Mouse (Mus musculus): ENCODE measurements around the gene Castor2.

The Castor2 gene

GRCm38 (mm10) chr5:134166642-134167041, 67.1 kb downstream of the Castor2 start:
- DNase-seq: no peak

DNA sequence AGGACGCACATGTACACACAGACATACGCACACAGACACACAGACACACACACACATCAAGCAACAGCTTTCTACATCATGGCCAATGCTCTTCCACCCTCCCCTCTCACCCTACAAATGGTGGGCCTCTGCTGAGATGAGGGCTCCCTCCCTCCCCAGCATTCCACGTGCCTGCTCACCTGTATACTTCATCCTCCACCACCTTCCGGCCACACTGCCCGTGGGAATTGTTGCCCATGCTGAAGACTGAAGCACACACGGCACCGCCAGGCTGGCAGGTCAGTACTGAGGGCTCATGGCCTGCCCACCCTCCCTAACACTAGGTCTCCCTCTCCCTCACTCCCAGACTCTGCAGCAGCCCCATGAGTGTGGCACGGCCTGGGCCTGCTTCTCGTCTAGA, 68.5 kb downstream of the Castor2 start:
- no peak for DNase-seq

GRCm38 (mm10) chr5:134169231-134169630, 69.7 kb downstream of the Castor2 start:
- DNase-seq: no peak

- no peak for DNase-seq
These were observed 70.7 kb downstream of the Castor2 start for GRCm38 (mm10) chr5:134170167-134170566.

- no peak for DNase-seq
These were observed 73.7 kb downstream of the Castor2 start for GRCm38 (mm10) chr5:134173206-134173605.

DNA sequence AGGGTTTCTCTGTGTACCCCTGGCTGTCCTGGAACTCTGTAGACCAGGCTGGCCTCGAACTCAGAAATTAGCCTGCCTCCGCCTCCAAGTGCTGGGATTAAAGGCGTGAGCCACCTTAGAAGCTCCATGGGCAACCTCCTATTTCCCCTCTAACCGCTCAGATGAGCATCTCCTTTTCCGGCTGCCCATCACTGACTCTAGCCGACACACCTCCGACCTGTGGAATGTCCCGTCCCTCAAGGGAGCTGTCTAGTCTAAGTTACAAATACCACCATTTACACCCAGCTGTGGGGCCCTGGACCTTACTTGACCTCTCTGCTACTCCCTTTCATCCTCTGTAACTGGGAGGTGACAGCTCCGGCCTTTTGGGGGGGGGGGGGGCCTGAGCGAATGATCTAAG, 76.2 kb downstream of the Castor2 start:
- peak in 1 of 2 experiments; percentile 11 for DNase-seq

DNA sequence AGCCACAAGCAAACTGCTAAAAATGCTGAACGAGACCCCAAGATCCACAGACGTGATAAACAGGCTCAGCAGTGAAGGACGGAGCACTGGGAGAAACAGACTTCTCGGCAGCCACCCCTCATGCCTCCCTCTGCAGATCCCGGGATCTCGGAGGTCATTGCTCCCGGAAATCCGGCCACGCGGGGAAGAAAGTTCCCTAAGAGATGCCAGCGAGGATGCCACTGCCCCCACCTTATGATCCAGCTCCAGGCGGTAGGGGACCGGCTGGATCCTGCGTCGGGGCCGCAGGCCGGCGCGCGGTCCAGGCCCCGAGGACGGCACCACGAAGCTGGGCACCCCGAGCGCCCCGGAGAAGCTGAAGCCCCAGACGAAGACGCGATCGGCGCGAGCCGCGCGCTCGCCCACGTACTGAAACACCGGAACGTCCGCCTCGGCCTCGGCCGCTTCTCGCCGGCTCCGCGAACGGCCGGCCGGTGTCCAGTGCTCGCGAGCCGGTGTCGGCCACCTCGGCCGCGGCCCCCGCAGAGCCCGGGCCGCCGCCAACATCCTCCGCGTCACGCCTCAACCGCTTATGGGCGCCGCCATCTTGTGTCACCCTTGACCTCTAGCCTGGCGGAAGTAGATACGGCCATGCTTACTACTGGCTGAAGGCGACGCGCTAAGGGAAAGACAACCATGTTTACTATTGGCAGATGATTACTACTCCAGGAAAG, 76.8 kb downstream of the Castor2 start, which contains the start of gene Rcc1l:
Rcc1l (minus strand) TSS at position 606 of the 713 bp plus-strand sequence.
- peak; percentile 87 to 88 for DNase-seq

GRCm38 (mm10) chr5:134178536-134178935, 79.0 kb downstream of the Castor2 start:
- DNase-seq: no peak

DNA sequence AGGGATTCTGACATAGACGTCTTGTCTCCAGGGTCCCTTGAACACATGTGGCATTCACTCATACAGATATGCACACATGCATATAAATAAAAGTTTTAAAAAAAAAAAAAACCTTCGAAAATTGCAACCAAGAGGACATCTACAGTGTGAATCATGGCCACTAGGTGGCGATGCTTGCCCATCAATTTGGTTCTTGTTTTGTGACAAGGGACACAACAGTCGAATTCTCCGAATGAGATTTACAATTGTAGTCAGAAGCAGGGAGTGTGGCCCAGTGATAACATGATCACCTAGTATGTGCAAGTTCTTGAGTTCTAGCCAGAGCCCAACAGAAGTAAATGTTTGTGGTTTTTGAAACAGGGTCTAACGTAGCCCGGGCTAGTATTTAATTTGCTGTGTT, 80.4 kb downstream of the Castor2 start:
- peak; percentile 77 to 83 for DNase-seq

DNA sequence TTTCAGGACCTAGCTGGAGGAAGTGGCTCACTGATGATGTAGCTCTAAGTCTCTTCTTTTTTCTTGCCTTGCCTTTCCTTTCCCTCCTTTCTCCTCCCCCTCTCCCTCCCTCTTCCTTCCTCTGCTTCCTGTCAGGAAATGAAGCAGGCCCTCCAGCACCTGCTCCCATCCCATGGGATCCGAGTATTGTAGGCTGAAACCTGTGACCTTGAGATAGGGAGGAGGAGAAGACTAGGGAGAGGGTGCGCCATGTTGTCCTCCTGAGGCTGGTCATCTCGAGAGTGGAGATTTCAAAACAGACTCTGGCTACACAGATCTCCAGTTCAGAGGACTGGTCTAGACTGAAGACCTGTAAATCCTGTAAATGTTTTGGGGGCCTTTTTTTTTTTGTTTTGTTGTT, 82.7 kb downstream of the Castor2 start:
- DNase-seq: no peak

GRCm38 (mm10) chr5:134182735-134183134, 83.2 kb downstream of the Castor2 start:
- peak; percentile 37 to 71 for DNase-seq

DNA sequence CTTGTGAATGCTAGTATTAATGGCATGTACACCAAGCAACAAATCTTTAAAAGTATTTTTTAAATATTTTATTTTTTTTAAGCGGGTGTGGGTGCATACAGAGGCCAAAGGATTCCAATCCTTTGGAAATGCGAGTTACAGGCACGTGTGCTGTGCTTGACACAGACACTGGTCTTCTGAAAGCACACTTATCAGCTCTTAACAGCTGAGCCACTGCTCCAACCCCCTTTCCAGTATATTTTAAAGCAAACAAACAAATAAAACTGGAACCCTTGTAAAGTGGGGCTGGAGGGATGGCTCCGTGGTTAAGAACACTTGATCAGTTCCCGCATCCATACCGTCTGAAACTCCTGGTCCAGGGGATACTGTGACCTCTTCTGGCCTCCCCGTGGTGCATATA, 83.7 kb downstream of the Castor2 start:
- DNase-seq: no peak

DNA sequence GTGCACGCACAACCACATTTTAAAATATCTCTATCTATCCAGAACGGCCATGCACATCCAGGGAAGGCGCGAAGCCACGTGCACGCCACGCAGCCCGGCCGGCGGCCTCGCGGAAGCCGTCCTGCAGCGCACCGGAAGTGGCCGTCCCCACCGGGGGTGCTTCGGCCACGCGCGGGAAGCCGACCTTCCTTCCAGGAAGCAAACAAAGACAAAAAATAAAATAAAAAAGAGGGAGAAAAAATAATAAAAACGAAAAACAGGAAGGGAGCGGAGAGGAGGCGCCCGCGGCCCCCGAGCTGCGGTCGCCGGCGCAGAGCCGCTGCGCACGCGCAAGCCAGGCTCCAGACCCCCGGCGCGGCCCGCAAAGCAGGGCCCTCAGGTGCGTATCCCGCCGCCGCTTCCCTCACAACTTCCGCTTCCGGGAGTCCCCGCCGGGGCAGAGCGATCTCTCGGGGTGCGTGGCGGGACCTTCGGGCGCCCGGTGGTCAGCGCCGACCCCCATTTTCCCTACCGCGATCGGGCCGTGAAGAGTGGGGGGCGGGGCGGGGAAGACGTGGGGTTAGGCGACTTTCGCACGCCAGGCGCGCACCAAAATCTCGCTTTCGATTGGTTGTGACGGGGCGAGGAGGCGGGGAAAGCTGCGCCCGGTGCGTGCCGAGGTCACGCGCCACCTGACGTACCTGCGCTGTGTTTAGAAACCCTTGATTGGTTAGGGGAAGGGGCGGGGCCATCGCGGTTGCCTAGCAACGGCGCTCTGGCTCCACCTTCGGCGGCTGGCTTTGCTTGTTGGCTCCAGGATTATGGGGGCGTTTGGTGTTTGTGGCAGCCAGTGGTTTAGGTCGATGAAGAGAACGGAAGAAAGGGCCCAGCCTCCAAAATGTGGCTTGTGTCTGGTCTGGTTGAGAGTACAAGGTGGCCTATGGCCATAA, 84.6 kb downstream of the Castor2 start, which contains the start of gene Gtf2ird2:
Gtf2ird2 (plus strand) TSS at position 140 of the 929 bp plus-strand sequence.
- peak; percentile 98 to 99 for DNase-seq

DNA sequence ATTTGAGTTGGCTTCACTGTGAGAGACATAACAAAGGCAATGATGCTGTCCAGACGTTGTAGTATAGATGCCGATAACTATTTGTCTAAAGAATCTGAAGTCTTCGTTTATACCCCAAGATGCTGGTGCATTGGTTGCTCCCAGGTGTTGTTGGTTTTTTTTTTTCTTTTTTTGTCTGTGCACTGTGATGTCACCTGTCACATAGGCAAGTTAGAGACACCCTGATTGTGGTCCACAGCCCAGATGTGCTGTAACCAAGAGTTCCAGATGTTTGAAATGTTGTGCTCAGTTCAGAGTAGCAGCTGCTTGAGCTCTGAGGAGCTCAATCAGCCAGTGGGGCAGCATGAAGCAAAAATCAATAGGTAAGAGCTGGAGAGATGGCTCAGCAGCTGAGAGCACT, 86.5 kb downstream of the Castor2 start:
- DNase-seq: no peak

DNA sequence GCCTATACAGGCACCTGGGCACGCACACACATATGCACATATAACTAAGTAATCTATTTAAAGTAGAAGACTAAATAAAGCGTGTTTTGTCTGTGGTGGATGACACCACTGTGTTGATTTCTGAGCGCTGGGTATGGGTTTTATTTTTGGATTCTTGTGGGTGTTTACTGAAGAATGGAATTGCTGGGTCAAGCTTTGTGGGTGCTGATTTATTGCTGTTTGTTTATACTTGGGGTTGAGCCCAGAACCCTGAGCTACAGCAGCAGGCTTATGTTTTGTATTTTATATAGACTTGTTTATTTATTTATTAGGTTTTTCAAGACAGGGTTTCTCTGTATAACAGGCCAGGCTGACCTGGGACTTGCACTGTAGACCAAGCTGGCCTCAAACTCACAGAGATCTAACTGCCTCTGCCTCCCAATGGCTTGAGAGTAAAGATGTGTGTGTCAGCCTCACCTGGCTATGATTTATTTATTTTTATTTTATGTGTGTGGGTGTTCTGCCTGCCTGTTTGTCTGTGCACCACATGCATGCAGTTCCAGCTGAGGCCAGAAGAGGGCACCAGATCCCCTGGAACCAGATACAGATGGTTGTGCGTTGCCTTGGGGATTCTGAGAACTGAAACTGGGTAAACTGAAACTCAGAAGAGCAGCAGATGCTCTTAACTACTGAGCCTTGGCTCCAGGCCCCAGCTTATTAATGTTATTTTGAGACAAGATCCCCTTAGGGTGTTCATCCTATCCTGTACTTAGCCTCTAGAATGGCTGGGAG, 87.6 kb downstream of the Castor2 start:
- DNase-seq: peak; percentile 47 to 63

DNA sequence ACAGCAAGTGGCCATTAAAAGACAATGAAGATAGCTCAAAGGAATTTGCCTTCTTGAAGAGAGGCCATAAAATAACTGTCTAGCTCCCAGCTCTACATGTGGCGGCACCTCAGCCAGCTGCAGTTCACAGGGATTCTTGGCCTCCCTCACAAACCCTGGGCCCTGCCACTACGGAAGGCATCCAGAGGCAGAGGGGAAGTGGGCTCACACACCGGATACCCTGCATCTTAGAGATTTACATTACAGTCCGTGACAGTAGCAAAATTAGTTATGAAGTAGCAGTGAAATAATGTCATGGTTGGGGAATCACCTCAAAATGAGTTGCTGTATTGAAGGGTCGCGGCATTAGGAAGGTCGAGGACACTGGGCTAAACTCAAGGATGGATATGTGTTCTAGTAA, 89.1 kb downstream of the Castor2 start:
- no peak for DNase-seq

- no peak for DNase-seq
These were observed 94.2 kb downstream of the Castor2 start for GRCm38 (mm10) chr5:134193664-134194063.
